Mouse (Mus musculus) heart, postnatal 0 days (tissue): ENCODE results near the gene Knop1.

Experiments used
- CTCF ChIP-seq: IDR thresholded peaks from 2 replicates; pipeline ENCODE4 v1.5.1; 2016; ENCODE audit warnings: antibody characterized with exemption, control low read depth, low read depth
- EP300 ChIP-seq: IDR thresholded peaks from 2 replicates; pipeline ENCODE4 v1.6.1; 2016; ENCODE audit warnings: antibody characterized with exemption, low read depth

DNA sequence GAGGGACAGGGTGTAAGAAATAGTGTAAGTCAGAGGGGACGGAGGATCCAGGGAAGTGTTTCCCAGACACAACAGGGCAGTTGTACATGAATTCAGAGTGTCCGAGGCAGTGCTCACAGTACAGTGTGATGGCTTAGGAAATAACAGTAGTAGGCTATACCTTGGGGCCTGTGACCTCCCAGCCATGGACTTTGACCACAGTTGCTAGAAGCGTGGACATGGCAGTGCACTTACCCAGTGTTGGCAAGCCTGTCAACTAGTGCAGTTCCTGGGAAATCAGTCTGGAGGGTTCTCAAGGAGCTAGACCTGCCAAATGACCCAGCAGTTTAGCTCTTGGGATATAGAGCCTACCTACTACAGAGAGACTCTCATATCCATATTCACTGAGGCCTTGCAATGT lies 39.8 kb downstream of the Knop1 start:
- TF ChIP-seq CTCF (no peak), EP300 (no peak)
